Mouse (Mus musculus): ENCODE measurements at regions not wholly inside any gene's neighbourhood (a gene's known extent, or its start where the extent isn't known, plus 50 kb on each side); places are given as distances from the start of the nearest gene placed in this dataset.

- DNase-seq = no peak
These were observed 181.4 kb upstream of the Igfbp7 start for GRCm38 (mm10) chr5:77589252-77589651.

- DNase-seq = no peak
These were observed 173.9 kb upstream of the Igfbp7 start for GRCm38 (mm10) chr5:77581702-77582101.

- peak; percentile 27 to 38 for DNase-seq
These were observed 173.3 kb upstream of the Igfbp7 start for GRCm38 (mm10) chr5:77581106-77581638.

- no peak for DNase-seq
These were observed 172.2 kb upstream of the Igfbp7 start for GRCm38 (mm10) chr5:77579826-77580745.

GRCm38 (mm10) chr5:77576881-77577280, 169.0 kb upstream of the Igfbp7 start:
- DNase-seq = peak; percentile 35 to 54

- no peak for DNase-seq
These were observed 167.9 kb upstream of the Igfbp7 start for GRCm38 (mm10) chr5:77575780-77576179.

GRCm38 (mm10) chr5:77570364-77570763, 162.5 kb upstream of the Igfbp7 start:
- no peak for DNase-seq

- no peak for DNase-seq
These were observed 160.3 kb upstream of the Igfbp7 start for GRCm38 (mm10) chr5:77568121-77568520.

- no peak for DNase-seq
These were observed 144.7 kb upstream of the Igfbp7 start for GRCm38 (mm10) chr5:77552580-77552979.

GRCm38 (mm10) chr5:77552081-77552480, 144.2 kb upstream of the Igfbp7 start:
- no peak for DNase-seq

GRCm38 (mm10) chr5:77546001-77546620, 138.3 kb upstream of the Igfbp7 start:
- DNase-seq = no peak

- peak; percentile 47 to 59 for DNase-seq
These were observed 124.6 kb upstream of the Igfbp7 start for GRCm38 (mm10) chr5:77532261-77533015.

- DNase-seq = no peak
These were observed 122.5 kb upstream of the Igfbp7 start for GRCm38 (mm10) chr5:77530376-77530775.

GRCm38 (mm10) chr5:77517252-77517651, 109.4 kb upstream of the Igfbp7 start:
- DNase-seq = no peak

- no peak for DNase-seq
These were observed 107.6 kb upstream of the Igfbp7 start for GRCm38 (mm10) chr5:77515448-77515847.

- DNase-seq = no peak
These were observed 94.8 kb upstream of the Igfbp7 start for GRCm38 (mm10) chr5:77502684-77503083.

- DNase-seq = no peak
These were observed 92.2 kb upstream of the Igfbp7 start for GRCm38 (mm10) chr5:77499949-77500460.

GRCm38 (mm10) chr5:77494601-77495000, 86.8 kb upstream of the Igfbp7 start:
- DNase-seq = peak; percentile 63 to 74

GRCm38 (mm10) chr5:77488969-77489368, 81.1 kb upstream of the Igfbp7 start:
- no peak for DNase-seq

GRCm38 (mm10) chr5:77487837-77488827, 80.3 kb upstream of the Igfbp7 start:
- DNase-seq = no peak

GRCm38 (mm10) chr5:77483053-77483717, 75.3 kb upstream of the Igfbp7 start:
- no peak for DNase-seq

All from cerebellum, postnatal 10 days (tissue).